Mouse (Mus musculus) Patski (cell line): ENCODE results near the gene Snx27. TPM values are rescaled to one million over a fixed set of nuclear protein-coding genes. Genes with fewer than 3 reads are reported as not detected.
A peak's percentile ranks its signal among the peaks of the same experiment; 100 is the strongest.

Experiments used
- ATAC-seq: fragments of 100-300 bp; one replicate; pipeline ENCODE4 v1.8.0; 2021
- CTCF ChIA-PET: fragments of 350-600 bp; sonication (Branson Sonifier 250); formaldehyde crosslinking; loops from one replicate; lab custom pipeline; 2022; ENCODE audit warnings: inconsistent platforms; lab: Charles Lee
- POLR2A ChIA-PET: fragments of 350-600 bp; sonication (Branson Sonifier 250); formaldehyde crosslinking; loops from one replicate; lab custom pipeline; 2022; ENCODE audit warnings: antibody characterized with exemption, inconsistent platforms; lab: Charles Lee
- DNase-seq: peaks from one replicate; pipeline ENCODE4 v3.0.0-alpha.2; 2011; ENCODE audit warnings: low read depth, low spot score
- H3K27me3 ChIP-seq: fragments of 371-371 bp; one replicate; pipeline ENCODE4 v1.5.1; 2021
- CTCF ChIP-seq: fragments of 100-300 bp; IDR thresholded peaks from one replicate; pipeline ENCODE4 v1.5.1; 2021
- in situ Hi-C: fragments of 300-500 bp; cut with MboI; formaldehyde crosslinking; loops from 3 replicates; pipeline ENCODE4 v1.11.1; 2018; ENCODE audit warnings: low pct_unique_long_range_greater_than_20kb, mixed read lengths
- polyA plus RNA-seq: library from polyadenylated mRNA; unstranded; gene quantifications from one replicate; pipeline ENCODE4 v1.2.3, GENCODE M21; 2021

Snx27 gene
- polyA plus RNA-seq, 1 experiment from 2014 or later: 83.8 TPM

DNA sequence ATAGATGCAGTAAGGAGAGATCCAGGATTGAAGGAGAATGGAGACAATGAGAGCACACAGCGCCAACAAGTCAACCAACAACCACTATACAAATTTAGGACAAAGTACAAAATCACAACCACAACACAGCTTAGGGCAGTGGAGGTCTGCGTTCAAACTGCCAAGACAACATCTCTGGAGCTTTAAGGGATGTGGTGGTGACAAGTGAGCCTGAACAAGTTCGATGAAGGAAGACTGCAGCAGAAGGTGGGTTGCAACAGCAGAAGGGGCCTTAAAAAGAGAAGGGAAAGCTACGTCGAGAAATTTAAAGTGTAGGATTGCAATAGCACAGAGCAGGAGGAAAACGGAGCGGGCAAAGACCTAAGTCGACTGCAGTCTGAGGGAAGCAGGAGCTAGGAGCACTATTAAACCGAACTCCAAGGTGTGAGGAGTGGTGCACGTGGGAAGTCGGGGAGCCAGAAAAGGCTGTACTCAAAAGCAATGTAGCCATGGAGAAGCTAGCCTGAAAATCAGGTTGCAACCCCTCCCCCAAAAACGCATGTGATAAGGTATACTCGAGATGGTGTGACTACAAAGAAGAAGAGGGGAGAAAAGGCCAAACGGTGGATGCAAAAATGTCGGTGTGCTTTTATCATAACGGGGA, 1.3 kb downstream of the Snx27 start:
- H3K27me3 ChIP-seq: no peaks in the 10 kb centered on the region
- ChIA-PET POLR2A (interaction anchor here (1.0 to 1.7 kb wide), 5 partner anchors 8 to 234 kb away, joined by 3 to 6 read pairs (median 5); no protein-coding TSS in a partner anchor), CTCF (interaction anchor here (1.1 to 6.1 kb wide), 7 partner anchors 10 to 125 kb away, joined by 3 to 45 read pairs (median 6); no protein-coding TSS in a partner anchor)
- ATAC-seq (no peak), DNase-seq (no peak)
- in situ Hi-C loops: no loop called here
- TF ChIP-seq CTCF: no peak

DNA sequence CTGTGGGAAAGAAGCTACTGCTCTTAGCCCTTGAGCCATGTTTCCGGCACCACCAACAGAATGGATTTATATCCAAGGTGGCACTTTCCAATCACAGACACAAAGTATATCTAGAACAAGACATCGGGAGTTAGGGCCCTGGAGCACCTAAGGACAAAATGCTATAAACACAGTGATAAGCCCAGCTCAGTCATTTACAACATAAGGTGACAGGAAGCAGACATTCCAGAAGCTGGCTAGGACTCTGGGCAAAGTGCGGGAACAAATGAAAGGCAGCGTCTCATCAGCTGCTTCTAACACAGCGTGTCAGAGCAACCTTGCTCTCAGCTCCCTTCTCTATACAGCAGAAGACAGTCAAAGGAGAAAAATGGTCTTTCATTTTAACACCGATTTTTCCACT, 8.0 kb downstream of the Snx27 start:
- no peak for DNase-seq
- no peak for TF ChIP-seq CTCF
- CTCF ChIA-PET: interaction anchor here (1.1 to 2.3 kb wide), 2 partner anchors 13 to 22 kb away, joined by 3 to 9 read pairs; no protein-coding TSS in a partner anchor
- POLR2A ChIA-PET: no interaction called here
- ATAC-seq: no peak
- no peaks in the 10 kb centered on the region for H3K27me3 ChIP-seq
- in situ Hi-C loops: no loop called here

DNA sequence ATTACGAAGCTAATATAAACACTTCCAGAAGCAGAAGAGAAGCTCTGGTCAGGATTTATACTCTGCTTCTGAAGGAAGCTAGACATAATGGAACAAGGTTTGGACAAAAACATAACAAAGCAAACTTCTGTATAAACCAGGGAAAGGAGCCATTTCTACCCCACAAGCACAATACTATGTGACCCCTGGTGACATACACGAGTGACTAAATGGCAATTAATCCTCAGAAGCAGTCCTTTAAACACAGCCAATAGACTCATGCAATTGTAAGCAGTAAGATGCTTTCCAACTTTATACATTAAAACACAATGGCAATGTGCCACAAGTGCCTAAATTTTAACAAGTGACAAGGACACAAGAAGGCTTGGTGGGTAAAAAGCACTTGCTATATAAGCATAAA, 15.3 kb downstream of the Snx27 start:
- ATAC-seq (no peak), DNase-seq (no peak)
- no peak for TF ChIP-seq CTCF
- H3K27me3 ChIP-seq: no peaks in the 10 kb centered on the region
- ChIA-PET POLR2A (interaction anchor here (1.5 kb wide), 1 partner anchor 12 kb away, joined by 6 read pairs; no protein-coding TSS in a partner anchor), CTCF (interaction anchor here (1.4 to 10.2 kb wide), 5 partner anchors 11 to 48 kb away, joined by 3 to 115 read pairs (median 7); no protein-coding TSS in a partner anchor)
- in situ Hi-C loops: no loop called here

DNA sequence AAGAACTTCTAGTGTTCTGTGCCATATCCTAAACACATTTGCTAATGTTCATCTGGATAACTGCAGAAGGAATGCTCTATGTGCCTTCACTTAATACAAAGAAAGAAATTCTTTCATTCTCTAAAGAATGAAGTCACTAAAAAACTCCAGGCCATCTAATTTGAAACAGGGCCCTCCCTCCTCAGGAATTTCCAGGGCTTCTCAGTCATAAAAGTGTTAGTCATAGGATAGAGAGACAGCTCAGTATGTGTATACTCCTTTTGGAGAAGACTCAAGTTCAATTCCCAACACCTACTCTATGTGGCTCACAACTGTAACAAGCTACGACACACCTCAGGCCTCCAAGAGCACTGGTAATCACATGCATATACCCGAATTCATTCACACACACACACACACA, 17.0 kb downstream of the Snx27 start:
- ChIA-PET POLR2A (interaction anchor here (0.7 to 2.3 kb wide), 3 partner anchors 12 to 54 kb away, joined by 6 to 10 read pairs (median 8); no protein-coding TSS in a partner anchor), CTCF (interaction anchor here (0.7 to 10.2 kb wide), 5 partner anchors 13 to 209 kb away, joined by 3 to 115 read pairs (median 7); no protein-coding TSS in a partner anchor)
- in situ Hi-C loops: no loop called here
- no peaks in the 10 kb centered on the region for H3K27me3 ChIP-seq
- DNase-seq (peak; percentile 77), ATAC-seq (peak; percentile 88)
- no peak for TF ChIP-seq CTCF

DNA sequence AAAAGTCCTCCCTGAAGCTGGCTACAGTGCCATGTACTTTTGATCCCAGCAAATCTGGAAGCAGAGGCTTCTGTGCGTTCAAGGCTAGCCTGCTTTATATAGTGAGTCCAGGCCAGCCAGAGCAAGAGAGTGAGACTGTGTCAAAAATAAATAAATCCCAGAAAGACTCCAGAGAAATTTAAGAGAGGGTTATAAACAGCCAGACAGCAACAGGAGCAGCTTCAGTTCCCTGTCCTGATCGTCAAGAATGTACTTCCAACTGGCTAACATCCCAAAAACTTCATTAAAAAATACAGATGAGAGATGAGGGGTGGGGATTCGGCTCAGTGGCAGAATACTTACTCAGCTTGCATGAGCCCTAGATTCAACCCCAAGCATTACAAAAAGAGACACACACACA, 17.4 kb downstream of the Snx27 start:
- H3K27me3 ChIP-seq: no peaks in the 10 kb centered on the region
- ATAC-seq (no peak), DNase-seq (no peak)
- ChIA-PET CTCF (interaction anchor here (0.7 to 10.2 kb wide), 5 partner anchors 13 to 209 kb away, joined by 3 to 115 read pairs (median 7); no protein-coding TSS in a partner anchor), POLR2A (interaction anchor here (0.7 to 2.3 kb wide), 3 partner anchors 12 to 54 kb away, joined by 6 to 10 read pairs (median 8); no protein-coding TSS in a partner anchor)
- no peak for TF ChIP-seq CTCF
- in situ Hi-C loops: no loop called here

DNA sequence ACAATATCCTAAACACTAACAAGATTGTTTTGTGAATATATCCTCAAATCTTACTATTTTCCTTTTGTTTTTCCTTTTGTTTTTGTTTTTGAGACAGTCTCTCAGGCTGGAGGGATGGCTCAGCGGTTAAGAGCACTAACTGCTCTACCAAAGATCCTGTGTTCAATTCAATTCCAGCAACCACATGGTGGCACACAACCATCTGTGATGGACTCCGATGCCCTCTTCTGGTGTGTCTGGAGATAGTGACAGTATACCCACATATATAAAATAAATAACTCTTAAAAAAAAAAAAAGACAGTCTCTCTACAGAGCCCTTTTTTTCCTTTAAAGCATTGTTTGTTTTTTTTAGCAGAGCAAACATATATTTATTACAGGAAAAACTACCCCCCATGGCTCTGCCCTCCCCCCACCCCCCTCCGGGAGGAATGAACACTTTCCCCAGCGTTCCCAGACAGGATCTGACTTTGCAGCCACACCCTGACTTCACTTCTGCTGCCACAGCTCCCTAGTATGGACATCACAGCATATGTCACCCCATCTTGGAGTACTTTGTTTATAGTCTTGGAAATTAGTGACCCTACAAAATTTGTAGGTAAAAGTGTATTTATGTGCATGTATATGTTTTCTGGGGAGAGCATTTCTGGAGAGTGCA, 18.0 kb downstream of the Snx27 start:
- H3K27me3 ChIP-seq: no peaks in the 10 kb centered on the region
- ATAC-seq: no peak
- in situ Hi-C loops: no loop called here
- TF ChIP-seq CTCF: peak; percentile 55
- no peak for DNase-seq
- ChIA-PET POLR2A (interaction anchor here (0.7 to 2.3 kb wide), 4 partner anchors 13 to 55 kb away, joined by 3 to 10 read pairs (median 7); no protein-coding TSS in a partner anchor), CTCF (interaction anchor here (0.7 to 10.2 kb wide), 7 partner anchors 14 to 210 kb away, joined by 3 to 115 read pairs (median 4); no protein-coding TSS in a partner anchor)

DNA sequence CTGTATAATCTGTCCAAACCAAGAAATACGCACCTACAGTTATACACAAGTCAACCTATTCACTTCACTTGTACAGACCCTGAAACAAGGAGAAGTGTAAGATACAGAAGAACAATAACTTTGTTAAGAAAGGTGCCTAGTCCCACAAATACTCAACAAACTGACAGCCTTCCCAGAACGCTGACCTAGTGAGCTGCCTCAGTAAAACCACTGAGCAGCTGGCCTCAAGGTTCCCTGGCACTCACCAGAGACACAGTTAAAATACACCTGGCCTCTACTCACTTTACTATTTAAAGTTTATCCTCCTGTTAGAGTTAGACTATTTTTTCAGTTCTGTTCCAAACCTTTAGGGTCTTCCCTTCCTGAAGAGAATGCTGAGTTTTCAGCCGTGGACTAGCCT, 19.4 kb downstream of the Snx27 start:
- in situ Hi-C loops: no loop called here
- ATAC-seq (no peak), DNase-seq (no peak)
- ChIA-PET POLR2A (interaction anchor here (1.6 to 2.3 kb wide), 2 partner anchors 16 to 18 kb away, joined by 3 to 6 read pairs; no protein-coding TSS in a partner anchor), CTCF (interaction anchor here (1.0 to 10.2 kb wide), 4 partner anchors 15 to 196 kb away, joined by 3 to 115 read pairs (median 25); no protein-coding TSS in a partner anchor)
- TF ChIP-seq CTCF: no peak
- H3K27me3 ChIP-seq: no peaks in the 10 kb centered on the region

DNA sequence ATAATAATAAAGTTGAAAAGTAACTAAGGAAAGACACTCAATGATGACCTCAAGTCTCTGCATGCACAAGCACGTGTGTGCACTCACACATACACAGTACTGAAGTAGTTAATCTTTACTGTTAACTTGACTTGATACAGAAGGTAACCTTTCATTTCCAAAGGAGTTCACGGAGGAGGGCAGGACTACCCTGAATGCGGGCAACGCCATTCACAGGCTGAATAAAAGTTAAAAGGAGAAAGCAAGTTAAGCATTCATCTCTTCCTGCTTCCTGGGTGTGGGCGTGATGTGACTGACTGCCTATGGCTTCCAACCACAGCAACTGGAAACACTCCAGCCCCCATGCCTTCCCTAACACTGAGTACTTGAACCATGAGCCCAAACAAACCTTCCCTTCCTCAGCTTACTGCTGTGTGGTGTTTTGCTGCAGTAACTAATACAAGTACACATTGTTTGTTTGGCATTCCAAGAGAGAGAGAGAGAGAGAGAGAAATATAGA, 22.5 kb downstream of the Snx27 start:
- in situ Hi-C loops: no loop called here
- H3K27me3 ChIP-seq: no peaks in the 10 kb centered on the region
- TF ChIP-seq CTCF: no peak
- ATAC-seq (no peak), DNase-seq (no peak)
- ChIA-PET CTCF (interaction anchor here (1.2 to 10.2 kb wide), 8 partner anchors 12 to 103 kb away, joined by 3 to 115 read pairs (median 4); no protein-coding TSS in a partner anchor), POLR2A (interaction anchor here (0.6 kb wide), 1 partner anchor 20 kb away, joined by 3 read pairs; no protein-coding TSS in a partner anchor)

DNA sequence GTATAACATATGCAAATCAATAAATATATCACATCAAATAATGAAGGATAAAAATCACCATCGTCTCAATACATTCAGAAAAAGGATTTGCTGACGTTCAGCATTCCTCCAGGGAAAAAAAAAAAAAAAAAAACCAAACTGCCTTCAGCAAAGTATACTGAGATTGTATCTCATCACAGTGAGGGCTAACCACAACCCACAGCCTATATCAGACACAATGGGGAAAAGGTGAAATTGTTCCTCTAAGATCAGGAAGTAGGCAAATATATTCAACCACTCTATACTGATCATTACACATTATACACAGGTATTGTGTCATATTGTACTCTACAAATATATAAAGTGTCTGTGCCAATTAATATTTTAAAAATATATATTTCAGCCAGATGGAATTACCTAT, 33.5 kb downstream of the Snx27 start:
- POLR2A ChIA-PET: interaction anchor here (0.6 to 0.7 kb wide), 2 partner anchors 225 to 237 kb away, joined by 3 to 9 read pairs; no protein-coding TSS in a partner anchor
- DNase-seq: no peak
- in situ Hi-C loops: no loop called here
- no peaks in the 10 kb centered on the region for H3K27me3 ChIP-seq
- ATAC-seq: no peak
- no peak for TF ChIP-seq CTCF
- CTCF ChIA-PET: interaction anchor here (1.0 kb wide), 1 partner anchor 10 kb away, joined by 3 read pairs; no protein-coding TSS in a partner anchor
